ENCODE assay signal across 20 mouse cellular contexts in genomic region chr2:72002843-72003370, GRCm38 (mm10). TPM values are rescaled to one million over a fixed set of nuclear protein-coding genes. Genes with fewer than 3 reads are reported as not detected.
DNase-seq lines count a peak whose midpoint lies in the region; ATAC-seq and TF ChIP-seq lines count a peak whose summit lies in the region.
"Had no signal": no experiment of that assay in that cellular context is flagged by ENCODE, and none has a peak within 500 bp of the region (broad histone marks: within the 10 kb centered on the region; RNA-seq: fewer than 3 reads in every experiment).

No protein-coding gene starts in this region.

- in situ Hi-C loops in CH12.LX (cut with MboI; ENCODE audit: low pct_ligation_motif_present, low pct_unique_long_range_greater_than_20kb, low sequenced_read_pairs) = no loop called here

- no peak for TF ChIP-seq CTCF in heart, postnatal 0 days (IDR thresholded peaks at IDR 0.05; ENCODE audit: low read depth)
- TF ChIP-seq CTCF in CH12.LX (conservative IDR thresholded peaks at IDR 0.05 in 1 of 2, IDR thresholded peaks at IDR 0.05 in 1 of 2; ENCODE audit: low read depth in 2 of 2, low read length in 2 of 2) = no peak

- no peak for TF ChIP-seq EP300 in heart, postnatal 0 days (IDR thresholded peaks at IDR 0.05; ENCODE audit: low read depth)
- TF ChIP-seq EP300 in CH12.LX (IDR thresholded peaks at IDR 0.05; ENCODE audit: low read length) = no peak

- WGBS in heart, postnatal 0 days = 56% methylated on average over 5 of the region's 5 CpGs

- no peak for TF ChIP-seq RAD21 in CH12.LX (IDR thresholded peaks at IDR 0.05; ENCODE audit: low read depth, low read length)

- H3K4me2 ChIP-seq in heart, postnatal 0 days (ENCODE audit: low read depth, low read length) = no peak overlapping the region
- H3K4me2 ChIP-seq in CH12.LX (ENCODE audit: insufficient read depth, low read depth, poor library complexity, severe bottlenecking) = no peak overlapping the region
- H3K4me2 ChIP-seq: embryonic facial prominence, embryonic 12.5 days; forebrain, embryonic 15.5 days; hindbrain, embryonic 12.5 days had no signal

- no peaks in the 10 kb centered on the region for H3K79me2 ChIP-seq in CH12.LX (replicated peaks; ENCODE audit: control insufficient read depth, extremely low read depth, insufficient read depth, poor library complexity, severe bottlenecking)

- no peaks in the 10 kb centered on the region for H3K9me3 ChIP-seq in heart, postnatal 0 days (replicated peaks; ENCODE audit: control insufficient read depth, low read length)
- peaks cover 4% of the 10 kb centered on the region for H3K9me3 ChIP-seq in CH12.LX (replicated peaks; ENCODE audit: low read length)
- H3K9me3 ChIP-seq: hindbrain, embryonic 12.5 days had no signal

- H3K27me3 ChIP-seq in heart, postnatal 0 days (ENCODE audit: control insufficient read depth, insufficient read depth, low read length) = no peaks in the 10 kb centered on the region
- no peaks in the 10 kb centered on the region for H3K27me3 ChIP-seq in CH12.LX (replicated peaks)
- H3K27me3 ChIP-seq: embryonic facial prominence, embryonic 12.5 days; forebrain, embryonic 15.5 days; hindbrain, embryonic 12.5 days had no signal

- peak; percentile 6 for DNase-seq in heart, adult 8-10 months (ENCODE audit: low spot score)
- no peak for DNase-seq in heart, postnatal 25 days (ENCODE audit: low spot score)
- DNase-seq in heart, postnatal 0 days (ENCODE audit: low spot score) = no peak
- DNase-seq in heart, postnatal 36 days = no peak
- peak; percentile 50 for DNase-seq in CH12.LX (ENCODE audit: extremely low read depth)
- DNase-seq in ZHBTc4 (ENCODE audit: low read depth, low spot score) = peak; percentile 73
- DNase-seq in neural tube, embryonic 10.5 days (ENCODE audit: extremely low spot score, low spot score) = no peak
- DNase-seq: adrenal gland, adult 8-10 months; adrenal gland, postnatal 36 days; cerebellum, adult 9-10 months; cerebellum, postnatal 25 days; gastrocnemius, postnatal 10 days; kidney, adult 11 months; kidney, adult 9 months had no signal

- TF ChIP-seq POLR2A in CH12.LX (IDR thresholded peaks at IDR 0.05; ENCODE audit: low read depth, low read length) = no peak

- ATAC-seq in heart, postnatal 0 days (ENCODE audit: insufficient read depth, low read depth) = peak; percentile 68; the same call in 1 of the 2 replicates
- ATAC-seq: forebrain, embryonic 15.5 days; hindbrain, embryonic 16.5 days; inflammation-experienced regulatory T-cells, adult 6 months had no signal

- no peaks in the 10 kb centered on the region for H3K4me1 ChIP-seq in heart, postnatal 0 days (ENCODE audit: control insufficient read depth, insufficient read depth)
- peaks cover 0 to 12% of the 10 kb centered on the region in 2 experiments; a peak in 2 of 4 replicates for H3K4me1 ChIP-seq in CH12.LX (ENCODE audit: control insufficient read depth in 1 of 2, insufficient read depth in 2 of 2)
- H3K4me1 ChIP-seq: embryonic facial prominence, embryonic 12.5 days; hindbrain, embryonic 12.5 days had no signal

- no peak overlapping the region for H3K27ac ChIP-seq in heart, postnatal 0 days (ENCODE audit: low read depth)
- no peak overlapping the region for H3K27ac ChIP-seq in CH12.LX (ENCODE audit: insufficient read depth, low read depth)
- H3K27ac ChIP-seq: embryonic facial prominence, embryonic 12.5 days; forebrain, embryonic 15.5 days; hindbrain, embryonic 12.5 days had no signal

- no peaks in the 10 kb centered on the region for H3K36me3 ChIP-seq in heart, postnatal 0 days (replicated peaks; ENCODE audit: control insufficient read depth, insufficient read depth, low read length)
- no peaks in the 10 kb centered on the region for H3K36me3 ChIP-seq in CH12.LX (replicated peaks in 1 of 2; ENCODE audit: control insufficient read depth in 1 of 2, insufficient read depth in 1 of 2, low read length in 1 of 2)
- H3K36me3 ChIP-seq: embryonic facial prominence, embryonic 12.5 days; forebrain, embryonic 15.5 days; hindbrain, embryonic 12.5 days had no signal

- H3K9ac ChIP-seq in heart, postnatal 0 days (replicated peaks; ENCODE audit: low read depth, low read length) = no peak overlapping the region
- no peak overlapping the region for H3K9ac ChIP-seq in CH12.LX (ENCODE audit: insufficient read depth, low read depth)
- H3K9ac ChIP-seq: embryonic facial prominence, embryonic 12.5 days; forebrain, embryonic 15.5 days; hindbrain, embryonic 12.5 days had no signal

- dilution Hi-C loops in CH12.LX (cut with MboI; ENCODE audit: extremely low pct_ligation_motif_present, extremely low pct_unique_long_range_greater_than_20kb, low sequenced_read_pairs) = no loop called here

- intact Hi-C loops in heart, postnatal 25 days (cut with DNase I) = no loop called here
- intact Hi-C loops in heart, postnatal 36 days (cut with DNase I) = no loop called here

- H3K4me3 ChIP-seq in heart, postnatal 0 days (ENCODE audit: low read depth, low read length) = no peak overlapping the region
- no peak overlapping the region for H3K4me3 ChIP-seq in CH12.LX (replicated peaks in 1 of 3; ENCODE audit: low read depth in 2 of 3, low read length in 2 of 3, poor library complexity in 1 of 3)
- H3K4me3 ChIP-seq: embryonic facial prominence, embryonic 12.5 days; forebrain, embryonic 15.5 days; hindbrain, embryonic 12.5 days had no signal

TF ChIP-seq in CH12.LX, 34 proteins besides CTCF, POLR2A, EP300 and RAD21:
- TF ChIP-seq USF2 (conservative IDR thresholded peaks at IDR 0.05; ENCODE audit: low read depth, low read length) (no peak), ZMIZ1 (IDR thresholded peaks at IDR 0.05; ENCODE audit: low read depth, low read length) (no peak), JUN (IDR thresholded peaks at IDR 0.05; ENCODE audit: insufficient read depth, low read depth, low read length) (no peak), E2F4 (IDR thresholded peaks at IDR 0.05; ENCODE audit: insufficient replicate concordance, low read depth, low read length) (no peak), TCF12 (IDR thresholded peaks at IDR 0.05; ENCODE audit: low read depth, low read length) (no peak), MEF2A (IDR thresholded peaks at IDR 0.05; ENCODE audit: borderline replicate concordance, low read depth, low read length) (no peak), KAT2A (IDR thresholded peaks at IDR 0.05; ENCODE audit: insufficient replicate concordance, low read length) (no peak), JUND (conservative IDR thresholded peaks at IDR 0.05; ENCODE audit: low read depth, low read length) (no peak), RCOR1 (conservative IDR thresholded peaks at IDR 0.05; ENCODE audit: low read depth, low read length) (no peak), PAX5 (IDR thresholded peaks at IDR 0.05; ENCODE audit: low read length) (no peak)

RNA-seq across cellular contexts. Expression of gene Rapgef4, which starts 21.9 kb away (rescaled TPM):
- total RNA-seq in heart, adult 8-10 months (2022) = 10 to 100 TPM; 35.0 to 50.5 (median 43.6) TPM
- total RNA-seq in heart, postnatal 25 days (2021) = 10 to 100 TPM; 21.5 to 23.1 TPM
- total RNA-seq in heart, postnatal 0 days (2014; rRNA removed; ENCODE audit: low replicate concordance) = 5.5 and 11.9 TPM in 2 replicates
- 5.1 and 5.3 TPM in 2 replicates for polyA plus RNA-seq in heart, postnatal 0 days (2015; fragmentation: Nextera tagmentation; extraction: Ambion mirVana)
- total RNA-seq in heart, postnatal 36 days (2021) = 10 to 100 TPM; 25.8 to 33.4 TPM
- total RNA-seq in CH12.LX (2012; rRNA removed) (0.13 TPM in 1 of 2 replicates, not detected in the other), CH12.LX (2014; rRNA removed) (0.05 and 0.12 TPM in 2 replicates)
- polyA plus RNA-seq in CH12.LX (2012; ENCODE audit: insufficient read length, low read depth) = 0.11 TPM in 1 of 2 replicates, not detected in the other
- total RNA-seq: MEL had no signal

Comparison
In these comparisons a context has a peak if more than half of its experiments do, and no peak if none do; other contexts are left out.
1. DNase-seq: peak in heart, adult 8-10 months (single experiment), CH12.LX (single experiment) and ZHBTc4 (single experiment); none in heart, postnatal 25 days (single experiment), heart, postnatal 0 days (single experiment), heart, postnatal 36 days (0 of 2) and neural tube, embryonic 10.5 days (single experiment).